Mouse (Mus musculus) Patski (cell line): Measurements from ENCODE around the gene Gm20388. TPM values are rescaled to one million over a fixed set of nuclear protein-coding genes. Genes with fewer than 3 reads are reported as not detected.

ENCODE experiments used
- ATAC-seq: fragments of 100-300 bp; one replicate; pipeline ENCODE4 v1.8.0; 2021
- CTCF ChIA-PET: fragments of 350-600 bp; sonication (Branson Sonifier 250); formaldehyde crosslinking; loops from one replicate; lab custom pipeline; 2022; ENCODE audit warnings: inconsistent platforms; lab: Charles Lee
- POLR2A ChIA-PET: fragments of 350-600 bp; sonication (Branson Sonifier 250); formaldehyde crosslinking; loops from one replicate; lab custom pipeline; 2022; ENCODE audit warnings: antibody characterized with exemption, inconsistent platforms; lab: Charles Lee
- DNase-seq: peaks from one replicate; pipeline ENCODE4 v3.0.0-alpha.2; 2011; ENCODE audit warnings: low read depth, low spot score
- H3K27me3 ChIP-seq: fragments of 371-371 bp; one replicate; pipeline ENCODE4 v1.5.1; 2021
- CTCF ChIP-seq: fragments of 100-300 bp; IDR thresholded peaks from one replicate; pipeline ENCODE4 v1.5.1; 2021
- in situ Hi-C: fragments of 300-500 bp; cut with MboI; formaldehyde crosslinking; loops from 3 replicates; pipeline ENCODE4 v1.11.1; 2018; ENCODE audit warnings: low pct_unique_long_range_greater_than_20kb, mixed read lengths
- polyA plus RNA-seq: library from polyadenylated mRNA; unstranded; gene quantifications from one replicate; pipeline ENCODE4 v1.2.3, GENCODE M21; 2021

The Gm20388 gene
- polyA plus RNA-seq, 1 experiment from 2014 or later, result 86.7 TPM

- no peak for DNase-seq
- no peak for ATAC-seq
- no peaks in the 10 kb centered on the region for H3K27me3 ChIP-seq
- POLR2A ChIA-PET, result no interaction called here
- CTCF ChIA-PET, result no interaction called here
- no peak for TF ChIP-seq CTCF
- in situ Hi-C loops, result no loop called here
These were observed 2279.9 kb downstream of the Gm20388 start for GRCm38 (mm10) chr8:122190349-122191053.

- CTCF ChIA-PET, result no interaction called here
- H3K27me3 ChIP-seq, result no peaks in the 10 kb centered on the region
- ATAC-seq (no peak), DNase-seq (no peak)
- TF ChIP-seq CTCF, result no peak
- POLR2A ChIA-PET, result no interaction called here
- in situ Hi-C loops, result no loop called here
These were observed 2280.4 kb downstream of the Gm20388 start for GRCm38 (mm10) chr8:122191054-122191376.

GRCm38 (mm10) chr8:122192771-122193170 is 2282.1 kb downstream of the Gm20388 start:
- TF ChIP-seq CTCF, result no peak
- ATAC-seq (no peak), DNase-seq (no peak)
- CTCF ChIA-PET, result no interaction called here
- H3K27me3 ChIP-seq, result no peaks in the 10 kb centered on the region
- POLR2A ChIA-PET, result no interaction called here
- in situ Hi-C loops, result no loop called here

GRCm38 (mm10) chr8:122193521-122193920 is 2282.9 kb downstream of the Gm20388 start:
- CTCF ChIA-PET, result interaction anchor here (1.3 kb wide), 1 partner anchor 32 kb away, joined by 3 read pairs; no protein-coding TSS in a partner anchor
- ATAC-seq (no peak), DNase-seq (no peak)
- TF ChIP-seq CTCF, result no peak
- POLR2A ChIA-PET, result no interaction called here
- in situ Hi-C loops, result no loop called here
- no peaks in the 10 kb centered on the region for H3K27me3 ChIP-seq

GRCm38 (mm10) chr8:122194396-122194795 is 2283.8 kb downstream of the Gm20388 start:
- in situ Hi-C loops, result no loop called here
- ChIA-PET POLR2A (no interaction called here), CTCF (interaction anchor here (1.3 kb wide), 1 partner anchor 31 kb away, joined by 3 read pairs; no protein-coding TSS in a partner anchor)
- no peak for TF ChIP-seq CTCF
- H3K27me3 ChIP-seq, result no peaks in the 10 kb centered on the region
- DNase-seq, result no peak
- ATAC-seq, result no peak

- ATAC-seq, result no peak
- ChIA-PET POLR2A (no interaction called here), CTCF (interaction anchor here (0.9 to 1.2 kb wide), 2 partner anchors 28 to 32 kb away, joined by 3 read pairs; no protein-coding TSS in a partner anchor)
- no peak for TF ChIP-seq CTCF
- no peaks in the 10 kb centered on the region for H3K27me3 ChIP-seq
- in situ Hi-C loops, result no loop called here
- no peak for DNase-seq
These were observed 2286.7 kb downstream of the Gm20388 start for GRCm38 (mm10) chr8:122197342-122197741.

GRCm38 (mm10) chr8:122198378-122199025 is 2287.9 kb downstream of the Gm20388 start:
- in situ Hi-C loops, result no loop called here
- no peak for ATAC-seq
- CTCF ChIA-PET, result interaction anchor here (1.3 kb wide), 1 partner anchor 17 kb away, joined by 6 read pairs; no protein-coding TSS in a partner anchor
- no peaks in the 10 kb centered on the region for H3K27me3 ChIP-seq
- TF ChIP-seq CTCF, result no peak
- DNase-seq, result no peak
- POLR2A ChIA-PET, result no interaction called here

GRCm38 (mm10) chr8:122199191-122199590 is 2288.6 kb downstream of the Gm20388 start:
- DNase-seq (no peak), ATAC-seq (no peak)
- in situ Hi-C loops, result no loop called here
- ChIA-PET POLR2A (no interaction called here), CTCF (interaction anchor here (1.1 to 1.3 kb wide), 2 partner anchors 12 to 16 kb away, joined by 3 to 6 read pairs; no protein-coding TSS in a partner anchor)
- no peak for TF ChIP-seq CTCF
- no peaks in the 10 kb centered on the region for H3K27me3 ChIP-seq

- no peak for ATAC-seq
- H3K27me3 ChIP-seq, result no peaks in the 10 kb centered on the region
- in situ Hi-C loops, result no loop called here
- ChIA-PET CTCF (interaction anchor here (0.7 to 1.3 kb wide), 3 partner anchors 9 to 15 kb away, joined by 3 to 6 read pairs (median 3); no protein-coding TSS in a partner anchor), POLR2A (interaction anchor here (0.9 to 1.0 kb wide), 2 partner anchors 11 to 33 kb away, joined by 3 read pairs; no protein-coding TSS in a partner anchor)
- TF ChIP-seq CTCF, result no peak
- no peak for DNase-seq
These were observed 2289.2 kb downstream of the Gm20388 start for GRCm38 (mm10) chr8:122199841-122200240.

GRCm38 (mm10) chr8:122211591-122211990 is 2300.9 kb downstream of the Gm20388 start:
- ChIA-PET CTCF (interaction anchor here (1.7 kb wide), 1 partner anchor 10 kb away, joined by 4 read pairs; no protein-coding TSS in a partner anchor), POLR2A (interaction anchor here (1.4 kb wide), 1 partner anchor 12 kb away, joined by 3 read pairs; no protein-coding TSS in a partner anchor)
- in situ Hi-C loops, result no loop called here
- DNase-seq, result no peak
- ATAC-seq, result no peak
- H3K27me3 ChIP-seq, result no peaks in the 10 kb centered on the region
- no peak for TF ChIP-seq CTCF

- no peak for TF ChIP-seq CTCF
- in situ Hi-C loops, result no loop called here
- POLR2A ChIA-PET, result no interaction called here
These were observed 2305.0 kb downstream of the Gm20388 start for GRCm38 (mm10) chr8:122215630-122216029.

More at GRCm38 (mm10) chr8:122215630-122216029, 2305.0 kb downstream of the Gm20388 start:
- DNase-seq, result no peak
- CTCF ChIA-PET, result interaction anchor here (0.9 to 2.3 kb wide), 3 partner anchors 14 to 228 kb away, joined by 3 to 6 read pairs (median 4); no protein-coding TSS in a partner anchor
- ATAC-seq, result no peak
- no peaks in the 10 kb centered on the region for H3K27me3 ChIP-seq
